Mouse (Mus musculus) lung, postnatal 4 days (tissue): ENCODE data around the gene Ezr.

ENCODE experiments used
- DNase-seq, 2 experiments: peaks; one replicate each; pipeline ENCODE4 v3.0.0; 2021

Ezr gene

DNA sequence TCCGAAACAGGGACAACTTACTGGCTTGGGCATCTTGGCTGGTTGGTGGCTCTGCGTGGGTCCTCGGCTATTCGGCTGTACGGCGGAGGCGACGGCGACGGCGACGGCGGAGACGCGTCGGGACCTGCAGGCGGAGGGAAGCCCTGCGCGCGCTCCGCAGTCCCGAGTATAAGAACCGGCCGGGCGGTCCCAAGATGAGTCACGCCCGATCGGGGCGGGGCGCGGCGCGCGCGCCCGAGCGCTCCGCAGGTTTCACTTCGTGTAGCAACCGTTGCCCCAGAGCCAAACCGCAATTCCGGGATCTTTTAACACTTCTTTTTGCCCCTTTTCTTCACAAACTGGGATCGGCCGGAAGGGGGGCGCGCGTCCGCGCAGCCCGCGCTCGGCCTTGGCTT is at the start of gene Ezr:
Gene Ezr (minus strand): TSS at position 174 of the 395 bp plus-strand sequence.
- DNase-seq = peak; percentile 94 to 95

DNA sequence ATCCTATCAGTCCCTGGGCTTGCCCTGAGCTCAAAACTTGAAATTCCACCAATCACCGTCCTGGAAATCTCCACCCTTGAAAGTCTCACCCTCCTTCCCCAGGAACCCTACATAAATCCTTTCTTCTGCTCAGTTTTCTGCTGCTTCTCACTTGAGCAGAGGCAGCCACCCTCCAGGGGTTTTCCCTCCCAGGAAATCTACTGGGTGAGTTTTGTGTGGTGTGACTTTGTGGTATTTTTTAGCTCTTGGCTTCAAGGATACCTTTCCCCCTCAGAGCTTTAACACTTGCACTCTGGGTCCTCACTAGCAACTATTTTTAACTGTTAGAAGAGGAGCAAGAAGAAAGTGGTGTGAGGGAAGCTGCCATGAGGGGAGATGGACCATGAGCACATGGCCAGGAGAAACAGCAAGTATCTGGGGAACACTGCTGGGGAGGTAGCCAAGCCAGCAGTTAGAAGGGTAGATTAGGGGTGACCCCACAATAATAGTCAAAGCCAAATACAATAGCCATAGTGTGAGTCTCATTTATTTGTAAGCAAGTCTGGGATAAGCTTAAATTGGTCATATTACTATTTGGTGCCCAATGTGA is 47.5 kb upstream of the Ezr start:
- DNase-seq = no peak

GRCm38 (mm10) chr17:6828531-6829150 is 46.1 kb upstream of the Ezr start:
- DNase-seq = peak; percentile 42 to 64

- peak; percentile 96 to 97 for DNase-seq
Observed at GRCm38 (mm10) chr17:6827740-6828461, 45.3 kb upstream of the Ezr start.

DNA sequence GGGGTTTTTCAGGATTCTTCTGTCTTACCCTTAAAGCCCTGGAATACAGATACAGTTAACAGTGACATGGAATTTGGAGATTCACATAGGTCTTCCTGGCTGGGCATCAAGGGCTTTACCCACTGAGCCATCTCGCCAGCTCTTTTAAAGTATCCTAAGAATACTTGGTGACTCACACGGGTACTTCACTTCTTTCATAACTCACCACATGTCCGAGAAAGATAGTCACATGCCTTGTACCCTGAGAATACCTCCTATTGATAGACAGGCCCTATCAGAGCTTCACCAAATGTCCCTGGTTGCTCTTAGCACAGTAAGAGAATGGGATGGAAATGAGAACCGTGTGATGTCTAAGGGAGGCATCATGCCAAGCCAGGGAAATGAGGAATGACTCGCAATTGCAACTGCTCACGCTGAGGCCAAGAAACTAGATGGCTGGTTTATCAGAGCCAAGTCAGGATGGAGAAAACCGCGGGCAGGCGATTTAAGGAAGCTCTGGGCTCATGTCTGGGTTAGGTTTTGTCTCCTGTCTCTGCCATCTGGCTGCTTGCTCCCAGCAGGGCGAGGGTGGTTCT is 44.7 kb upstream of the Ezr start:
- no peak for DNase-seq

DNA sequence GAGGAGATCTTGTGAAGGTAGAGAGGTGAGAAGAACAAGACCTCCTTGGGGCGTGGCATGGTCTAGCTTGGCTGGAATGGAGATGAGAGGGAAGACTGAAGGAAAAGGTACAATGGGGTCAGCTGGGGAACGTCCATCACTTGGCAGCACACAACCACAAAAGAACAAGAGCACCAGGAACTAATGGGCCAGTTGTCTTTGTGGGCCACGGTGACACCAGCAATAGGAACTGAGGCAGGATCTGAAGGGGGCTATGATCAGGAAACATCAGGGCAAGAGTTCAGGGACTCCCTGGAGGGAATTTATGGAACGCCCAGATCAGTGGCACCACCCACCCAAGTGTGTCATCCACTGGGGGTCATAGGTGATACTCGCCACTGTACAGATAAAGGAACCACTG is 34.2 kb upstream of the Ezr start:
- DNase-seq = no peak

DNA sequence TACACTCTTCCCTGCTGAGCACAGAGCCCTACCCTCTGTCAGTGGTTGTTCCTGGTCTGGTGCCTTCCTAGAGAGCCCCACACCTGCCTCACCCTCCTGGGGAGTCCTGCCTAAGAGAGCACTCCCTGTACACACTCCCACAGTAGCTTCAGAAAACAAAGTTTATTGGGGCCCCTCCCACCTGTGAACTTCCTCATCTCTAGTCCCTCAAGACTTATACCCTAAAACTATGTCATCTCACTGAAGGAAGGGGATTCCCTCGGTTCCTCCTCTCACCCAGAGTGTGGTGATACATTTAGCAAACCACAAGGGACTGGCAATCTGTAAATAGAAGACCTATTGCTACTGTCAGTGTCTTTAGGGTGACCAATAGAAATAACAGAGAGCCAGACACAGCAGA is 33.6 kb upstream of the Ezr start:
- DNase-seq = no peak

DNA sequence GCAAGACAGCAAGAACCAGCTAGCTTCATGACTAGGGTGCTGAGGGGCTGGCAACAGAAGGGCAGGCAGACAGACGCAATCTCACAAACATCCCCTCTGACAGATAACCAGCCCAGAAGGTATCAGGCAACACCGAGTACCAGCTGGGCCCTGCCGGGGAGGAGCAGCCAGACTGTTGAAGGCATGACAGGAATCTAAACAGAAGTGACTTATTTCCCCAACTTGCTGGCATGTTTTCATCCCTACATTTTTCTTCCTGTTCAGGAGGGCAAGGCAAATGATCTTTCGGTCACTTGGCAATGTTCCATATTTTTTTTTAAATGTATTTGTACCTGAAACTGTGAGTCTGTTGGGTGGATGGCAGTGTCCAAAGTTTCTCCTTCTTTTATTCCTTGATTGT is 32.1 kb upstream of the Ezr start:
- DNase-seq = peak in 1 of 2 experiments; percentile 69

- no peak for DNase-seq
Observed at GRCm38 (mm10) chr17:6812851-6813191, 30.2 kb upstream of the Ezr start.

GRCm38 (mm10) chr17:6811931-6812850 is 29.6 kb upstream of the Ezr start:
- DNase-seq = peak in 1 of 2 experiments; percentile 52

DNA sequence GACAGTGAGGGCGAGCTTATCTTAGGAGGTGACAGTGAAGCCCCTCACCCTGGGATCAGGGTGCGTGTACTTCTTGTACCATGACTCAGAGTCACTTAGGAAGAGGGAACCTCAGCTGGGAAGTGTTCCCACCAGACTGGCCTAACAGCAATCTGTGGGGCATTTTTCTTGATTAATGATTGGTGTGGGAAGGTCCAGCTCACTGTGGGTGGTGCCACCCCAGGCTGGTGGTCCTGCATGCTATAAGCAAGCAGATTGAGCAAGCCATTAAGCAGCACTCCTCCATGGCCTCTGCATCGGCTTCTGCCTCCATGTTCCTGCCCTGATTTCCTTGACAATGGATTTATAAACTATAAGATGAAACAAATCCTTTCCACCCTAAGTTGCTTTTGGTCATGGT is 26.7 kb upstream of the Ezr start:
- DNase-seq = no peak

DNA sequence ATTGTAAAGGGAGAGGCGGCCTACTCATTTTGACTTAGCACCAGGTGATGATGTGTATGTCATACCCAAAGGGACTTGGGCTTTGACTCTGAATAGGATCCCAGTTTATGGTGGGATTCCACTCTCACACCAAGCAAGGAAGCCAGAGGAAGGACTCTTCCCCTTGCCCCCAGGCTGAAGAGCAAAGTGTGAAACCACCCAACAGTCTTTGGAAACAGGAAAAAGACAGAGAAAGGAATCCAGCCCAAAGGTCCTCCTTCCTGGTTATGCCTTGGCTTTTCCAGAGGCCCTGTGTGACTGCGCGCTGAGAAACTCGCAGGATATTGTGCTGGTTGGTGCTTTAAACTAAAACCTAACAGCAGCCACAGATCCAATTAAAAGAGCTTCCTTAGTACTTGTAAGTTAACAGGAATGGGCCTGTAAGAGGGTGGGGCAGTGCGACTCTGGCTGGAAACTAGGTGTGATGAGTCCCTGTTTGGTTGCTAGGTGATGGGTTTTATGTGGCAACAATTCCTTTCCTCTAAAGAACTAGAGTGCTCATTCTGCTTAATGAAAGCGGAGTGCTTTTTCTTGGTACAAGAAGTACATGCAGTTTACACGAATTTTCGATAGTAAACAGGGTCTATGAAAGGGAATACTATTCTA is 26.1 kb upstream of the Ezr start:
- DNase-seq = no peak

DNA sequence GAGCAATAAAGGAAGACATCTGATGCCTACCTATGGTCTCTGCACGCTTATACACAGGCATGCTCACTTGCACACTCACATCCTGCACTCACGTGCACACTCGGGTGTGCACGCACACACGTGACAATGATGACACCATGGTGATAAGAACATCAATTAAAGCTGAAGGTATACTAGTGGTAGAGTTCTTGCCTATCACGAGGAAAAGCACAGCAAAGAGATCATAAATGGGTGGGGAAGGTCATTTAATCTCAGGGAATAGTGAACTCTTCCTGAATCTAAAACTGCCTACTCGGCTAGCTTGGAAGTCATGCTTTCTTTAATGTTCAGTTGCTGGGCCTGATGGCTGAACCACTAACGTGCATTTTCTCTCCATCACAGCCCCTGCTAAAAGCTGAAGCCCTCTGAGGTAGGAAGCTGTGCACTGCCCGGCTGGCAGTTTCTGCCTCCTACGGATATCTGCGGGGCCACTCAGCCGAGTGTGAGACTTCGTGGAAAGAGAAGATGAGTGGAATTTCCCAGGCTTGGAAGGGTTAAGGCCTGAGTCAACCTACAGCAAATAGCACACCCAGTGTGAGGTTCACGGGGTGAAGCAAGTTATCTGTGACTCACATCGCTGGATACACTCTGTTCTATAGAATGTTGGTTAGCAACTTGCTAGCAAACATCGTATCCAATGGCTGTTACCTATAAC is 25.4 kb upstream of the Ezr start:
- DNase-seq = no peak

DNA sequence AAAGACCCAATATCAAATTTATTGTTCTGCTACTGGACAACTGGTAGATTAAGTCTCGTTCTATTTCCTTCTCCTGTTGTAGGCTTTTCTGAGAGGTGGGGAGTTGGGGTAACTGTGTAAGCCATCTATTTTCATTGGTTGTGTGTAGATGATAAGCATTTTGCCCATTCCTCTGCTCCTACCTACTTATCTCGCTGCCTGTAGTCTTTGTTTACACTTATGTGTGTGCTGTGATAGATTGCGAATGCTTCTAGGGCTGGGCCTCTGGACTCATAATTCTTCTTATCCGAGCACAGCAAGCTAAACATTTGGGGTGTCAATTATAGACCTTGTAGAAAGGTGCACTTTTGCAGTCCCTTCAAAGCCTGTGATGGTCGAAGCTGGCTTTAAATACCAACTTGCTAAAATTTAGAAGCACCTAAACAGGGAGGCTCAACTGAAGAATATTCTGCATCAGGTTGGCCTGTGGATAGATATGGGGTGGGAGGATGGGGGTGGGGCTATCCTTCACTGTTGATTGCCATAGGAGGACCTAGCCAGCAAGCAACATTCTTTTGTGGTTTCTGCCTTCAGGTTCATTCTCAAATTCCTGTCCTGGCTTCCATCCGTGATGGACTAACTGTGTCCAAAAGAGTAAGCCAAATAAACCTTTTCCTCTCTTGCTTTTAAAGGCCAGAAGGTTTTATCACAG is 22.4 kb upstream of the Ezr start:
- no peak for DNase-seq

DNA sequence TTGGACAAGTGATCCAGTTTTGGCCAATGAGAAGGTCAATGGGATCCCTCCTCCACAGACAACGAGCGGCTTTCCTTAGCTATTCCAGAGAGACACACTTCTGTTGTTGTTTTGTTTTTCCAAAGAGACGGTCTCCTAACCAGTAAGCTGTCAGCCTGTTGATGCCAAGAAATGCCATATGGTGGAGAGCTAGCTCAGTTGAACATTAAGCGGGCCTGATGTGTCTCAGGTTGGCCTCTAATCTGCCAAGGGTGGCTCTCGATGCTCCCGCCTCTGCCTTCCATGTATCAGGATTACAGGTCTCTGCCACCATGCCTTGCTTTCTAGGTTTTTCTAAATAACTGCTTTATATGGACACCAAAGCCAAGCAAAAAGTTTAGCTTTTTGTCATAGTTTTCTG is 21.5 kb upstream of the Ezr start:
- no peak for DNase-seq

- DNase-seq = no peak
Observed at GRCm38 (mm10) chr17:6803614-6804013, 21.0 kb upstream of the Ezr start.

- peak; percentile 58 to 73 for DNase-seq
Observed at GRCm38 (mm10) chr17:6798392-6799061, 15.9 kb upstream of the Ezr start.

DNA sequence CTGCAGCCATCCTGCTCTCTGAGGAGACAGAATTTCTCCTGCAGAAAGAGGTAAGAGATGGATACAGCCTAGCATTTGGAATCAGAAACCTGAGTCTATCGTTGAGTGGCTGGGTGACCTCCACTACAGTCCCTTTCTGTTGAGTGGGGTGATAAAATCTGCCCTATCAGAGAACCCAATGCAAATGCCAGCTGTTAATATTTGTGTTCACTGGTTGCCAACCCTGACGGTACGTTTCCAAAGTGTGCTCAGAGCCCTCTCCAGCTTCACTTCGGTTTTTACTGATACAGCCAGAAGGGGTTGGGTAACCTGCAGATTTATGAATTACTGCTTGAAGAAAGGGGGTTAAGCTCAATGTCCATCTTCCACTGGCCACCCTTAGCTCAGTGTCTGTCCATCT is 14.9 kb upstream of the Ezr start:
- peak in 1 of 2 experiments; percentile 46 for DNase-seq

GRCm38 (mm10) chr17:6794160-6794751 is 11.7 kb upstream of the Ezr start:
- DNase-seq = no peak

DNA sequence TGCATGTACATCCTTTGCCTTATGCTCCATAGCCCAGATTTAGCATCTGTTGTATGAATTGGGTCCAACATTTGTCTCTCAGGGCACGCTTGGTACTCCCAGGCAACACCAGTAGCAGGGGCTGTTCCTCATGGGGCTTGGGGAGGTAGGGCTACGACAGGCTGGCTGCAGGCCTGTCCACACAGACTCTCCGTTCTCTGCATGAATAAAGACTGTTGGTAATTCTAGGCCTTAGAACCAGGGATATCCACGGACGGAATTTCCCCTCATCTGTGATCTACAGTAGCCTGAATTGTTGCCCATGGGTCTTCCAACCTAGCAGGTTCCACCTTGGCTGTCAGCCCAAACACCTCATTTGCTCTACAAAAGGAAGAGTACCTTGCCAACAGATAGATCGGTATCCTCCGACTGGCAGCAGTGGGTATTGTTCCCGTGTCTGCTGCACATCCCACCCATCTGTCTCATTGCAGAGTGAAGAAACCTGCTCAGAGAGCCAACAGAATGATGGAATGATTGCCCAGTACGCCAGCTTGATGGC is 7.1 kb upstream of the Ezr start:
- DNase-seq = no peak
